Mouse (Mus musculus) ES-E14 (cell line): Measurements from ENCODE around the gene Cebpb.

Source experiments
- HCFC1 ChIP-seq: IDR thresholded peaks from 2 replicates; pipeline ENCODE4 v1.6.1; 2012; ENCODE audit warnings: low read length, inconsistent platforms, borderline replicate concordance; ENCODE audit not compliant: insufficient read depth
- ZNF384 ChIP-seq: IDR thresholded peaks from 2 replicates; pipeline ENCODE4 v1.6.1; 2012; ENCODE audit warnings: low read depth, low read length, inconsistent platforms

DNA sequence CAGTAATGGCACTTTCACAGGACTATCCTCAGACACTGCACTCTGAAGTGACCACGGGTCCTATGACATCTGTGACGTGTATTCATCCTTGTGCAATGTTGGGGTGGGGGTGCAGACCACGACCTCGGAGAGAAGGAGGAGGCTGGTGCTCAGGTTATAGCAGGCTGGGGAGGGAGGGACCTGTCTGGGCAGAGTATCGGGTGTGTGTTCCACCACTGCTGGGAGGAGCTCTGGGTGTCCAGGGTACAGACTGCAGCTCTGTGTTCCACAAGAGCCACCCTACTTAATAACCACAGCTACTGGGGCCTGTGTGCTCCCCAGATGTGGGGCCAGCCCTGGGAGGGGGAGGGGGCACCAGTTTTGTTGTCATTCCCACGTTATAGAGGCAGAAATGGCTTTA, 21.3 kb downstream of the Cebpb start:
- TF ChIP-seq ZNF384, result no peak
- no peak for TF ChIP-seq HCFC1
